Mouse (Mus musculus) forebrain, embryonic 15.5 days (tissue): ENCODE measurements around the gene Pyroxd2. TPM values are rescaled to one million over a fixed set of nuclear protein-coding genes. Genes with fewer than 3 reads are reported as not detected.
A peak's percentile ranks its signal among the peaks of the same experiment; 100 is the strongest.

Experiments
- ATAC-seq: fragments of 200-750 bp; cut with Nextera tagmentation; replicated peaks from 2 replicates; pipeline ENCODE4 v1.8.0; 2017; ENCODE audit warnings: mild to moderate bottlenecking, moderate TSS enrichment, moderate library complexity
- H3K27ac ChIP-seq: fragments of 300-500 bp; sonication (generic); replicated peaks from 2 replicates; pipeline ENCODE4 v1.5.1; 2015; ENCODE audit warnings: mild to moderate bottlenecking, inconsistent platforms
- H3K27me3 ChIP-seq: fragments of 300-500 bp; sonication (generic); 2 replicates; pipeline ENCODE4 v1.6.1; 2015; ENCODE audit warnings: inconsistent platforms
- H3K36me3 ChIP-seq: fragments of 300-500 bp; sonication (generic); 2 replicates; pipeline ENCODE4 v1.6.1; 2015; ENCODE audit warnings: mild to moderate bottlenecking, inconsistent platforms
- H3K4me1 ChIP-seq: fragments of 300-500 bp; sonication (generic); 2 replicates; pipeline ENCODE4 v1.6.1; 2015; ENCODE audit warnings: inconsistent platforms
- H3K4me2 ChIP-seq: fragments of 300-500 bp; sonication (generic); replicated peaks from 2 replicates; pipeline ENCODE4 v1.6.1; 2015; ENCODE audit warnings: mild to moderate bottlenecking, inconsistent platforms
- H3K4me3 ChIP-seq: fragments of 300-500 bp; sonication (generic); 2 replicates; pipeline ENCODE4 v1.5.1; 2015; ENCODE audit warnings: mild to moderate bottlenecking, inconsistent platforms
- H3K9ac ChIP-seq: fragments of 300-500 bp; sonication (generic); replicated peaks from 2 replicates; pipeline ENCODE4 v1.6.1; 2015; ENCODE audit warnings: mild to moderate bottlenecking, inconsistent platforms
- H3K9me3 ChIP-seq: fragments of 300-500 bp; sonication (generic); 2 replicates; pipeline ENCODE4 v1.6.1; 2016; ENCODE audit warnings: inconsistent platforms
- WGBS: fragments of 180-500 bp; shearing (Covaris S2); methylation state at CpG from one replicate; pipeline ENCODE4 v1.1.7; 2015; ENCODE audit warnings: mixed read lengths; 5-methylcytosine and 5-hydroxymethylcytosine counted together
- polyA plus RNA-seq: library from polyadenylated mRNA; unstranded; fragments of >200 nt; fragmentation: Nextera tagmentation; extraction: Ambion mirVana; gene quantifications from 2 replicates; pipeline ENCODE4 v1.2.1, GENCODE M21; 2015

The Pyroxd2 gene
- polyA plus RNA-seq, 1 experiment from 2014 or later = 2.0 TPM

- no peaks in the 10 kb centered on the region for H3K9me3 ChIP-seq
These were observed 8.4 kb downstream of the Pyroxd2 start for GRCm38 (mm10) chr19:42744162-42744586.

GRCm38 (mm10) chr19:42743261-42743660 lies 9.3 kb downstream of the Pyroxd2 start:
- Histone ChIP-seq H3K4me3 (no peak overlapping the region), H3K36me3 (no peaks in the 10 kb centered on the region), H3K4me1 (peaks cover 14% of the 10 kb centered on the region; the same call in 1 of the 2 replicates), H3K27ac (no peak overlapping the region), H3K9ac (no peak overlapping the region), H3K9me3 (no peaks in the 10 kb centered on the region), H3K27me3 (no peaks in the 10 kb centered on the region), H3K4me2 (no peak overlapping the region)
- 0 out of 2 replicates have a peak, but pooled peaks have one; percentile 14 for ATAC-seq
- 43% methylated on average over 16 of the region's 16 CpGs for WGBS

More at GRCm38 (mm10) chr19:42744162-42744586, 8.4 kb downstream of the Pyroxd2 start:
- Histone ChIP-seq H3K4me1 (peaks cover 14% of the 10 kb centered on the region; the same call in 1 of the 2 replicates), H3K27me3 (no peaks in the 10 kb centered on the region), H3K9ac (no peak overlapping the region), H3K4me2 (no peak overlapping the region), H3K4me3 (no peak overlapping the region), H3K36me3 (no peaks in the 10 kb centered on the region), H3K27ac (no peak overlapping the region)
- 26% methylated on average over 4 of the region's 4 CpGs for WGBS
- ATAC-seq = peak; percentile 78

GRCm38 (mm10) chr19:42741884-42742283 lies 10.7 kb downstream of the Pyroxd2 start:
- WGBS = 75% methylated on average over 14 of the region's 14 CpGs
- H3K4me1 ChIP-seq = peaks cover 14% of the 10 kb centered on the region; the same call in 1 of the 2 replicates

GRCm38 (mm10) chr19:42740163-42740899 lies 12.2 kb downstream of the Pyroxd2 start:
- Histone ChIP-seq H3K4me3 (no peak overlapping the region), H3K4me2 (no peak overlapping the region), H3K9ac (no peak overlapping the region), H3K36me3 (no peaks in the 10 kb centered on the region), H3K9me3 (no peaks in the 10 kb centered on the region), H3K27ac (no peak overlapping the region), H3K4me1 (peaks cover 14% of the 10 kb centered on the region; the same call in 1 of the 2 replicates), H3K27me3 (no peaks in the 10 kb centered on the region)
- ATAC-seq = no peak
- WGBS = 88% methylated on average over 8 of the region's 8 CpGs

More at GRCm38 (mm10) chr19:42741884-42742283, 10.7 kb downstream of the Pyroxd2 start:
- Histone ChIP-seq H3K9me3 (no peaks in the 10 kb centered on the region), H3K36me3 (no peaks in the 10 kb centered on the region), H3K9ac (no peak overlapping the region), H3K4me3 (no peak overlapping the region), H3K27ac (no peak overlapping the region), H3K27me3 (no peaks in the 10 kb centered on the region), H3K4me2 (no peak overlapping the region)
- no peak for ATAC-seq

GRCm38 (mm10) chr19:42739734-42740133 lies 12.8 kb downstream of the Pyroxd2 start:
- Histone ChIP-seq H3K9ac (no peak overlapping the region), H3K4me1 (peaks cover 12% of the 10 kb centered on the region; the same call in 1 of the 2 replicates), H3K4me3 (no peak overlapping the region), H3K4me2 (no peak overlapping the region), H3K36me3 (no peaks in the 10 kb centered on the region), H3K27ac (no peak overlapping the region), H3K27me3 (no peaks in the 10 kb centered on the region), H3K9me3 (no peaks in the 10 kb centered on the region)
- 92% methylated on average over 6 of the region's 6 CpGs for WGBS
- no peak for ATAC-seq

- Histone ChIP-seq H3K4me3 (no peak overlapping the region), H3K27ac (no peak overlapping the region), H3K27me3 (no peaks in the 10 kb centered on the region), H3K9ac (no peak overlapping the region), H3K9me3 (no peaks in the 10 kb centered on the region), H3K4me1 (no peaks in the 10 kb centered on the region), H3K4me2 (no peak overlapping the region), H3K36me3 (no peaks in the 10 kb centered on the region)
- WGBS = 68% methylated on average over 9 of the region's 9 CpGs
- no peak for ATAC-seq
These were observed 14.8 kb downstream of the Pyroxd2 start for GRCm38 (mm10) chr19:42737753-42738152.

GRCm38 (mm10) chr19:42734982-42735381 lies 17.6 kb downstream of the Pyroxd2 start:
- H3K36me3 ChIP-seq = no peaks in the 10 kb centered on the region
- no peaks in the 10 kb centered on the region for H3K9me3 ChIP-seq
- H3K9ac ChIP-seq = no peak overlapping the region
- ATAC-seq = no peak
- no peak overlapping the region for H3K4me3 ChIP-seq
- no peaks in the 10 kb centered on the region for H3K27me3 ChIP-seq
- no peak overlapping the region for H3K27ac ChIP-seq
- no peaks in the 10 kb centered on the region for H3K4me1 ChIP-seq
- WGBS = 84% methylated on average over 5 of the region's 5 CpGs
- no peak overlapping the region for H3K4me2 ChIP-seq

GRCm38 (mm10) chr19:42727424-42727823 lies 25.2 kb downstream of the Pyroxd2 start:
- no peaks in the 10 kb centered on the region for H3K9me3 ChIP-seq
- no peak for ATAC-seq
- H3K36me3 ChIP-seq = no peaks in the 10 kb centered on the region
- 0 out of 2 replicates have a peak, but pooled peaks cover under 1% of the 10 kb centered on the region for H3K4me1 ChIP-seq
- H3K4me2 ChIP-seq = no peak overlapping the region
- H3K9ac ChIP-seq = no peak overlapping the region
- H3K4me3 ChIP-seq = no peak overlapping the region
- H3K27ac ChIP-seq = no peak overlapping the region
- H3K27me3 ChIP-seq = no peaks in the 10 kb centered on the region
- WGBS = 91% methylated on average over 4 of the region's 4 CpGs

GRCm38 (mm10) chr19:42726766-42727165 lies 25.8 kb downstream of the Pyroxd2 start:
- no peak overlapping the region for H3K27ac ChIP-seq
- no peaks in the 10 kb centered on the region for H3K36me3 ChIP-seq
- H3K27me3 ChIP-seq = no peaks in the 10 kb centered on the region
- 90% methylated on average over 10 of the region's 10 CpGs for WGBS
- H3K9ac ChIP-seq = no peak overlapping the region
- no peak for ATAC-seq
- no peak overlapping the region for H3K4me3 ChIP-seq
- H3K4me1 ChIP-seq = 0 out of 2 replicates have a peak, but pooled peaks cover 2% of the 10 kb centered on the region
- H3K4me2 ChIP-seq = no peak overlapping the region
- no peaks in the 10 kb centered on the region for H3K9me3 ChIP-seq

- 0 out of 2 replicates have a peak, but pooled peaks cover 2% of the 10 kb centered on the region for H3K4me1 ChIP-seq
- no peaks in the 10 kb centered on the region for H3K27me3 ChIP-seq
- 91% methylated on average over 3 of the region's 3 CpGs for WGBS
- no peak overlapping the region for H3K4me2 ChIP-seq
- no peaks in the 10 kb centered on the region for H3K9me3 ChIP-seq
- no peak overlapping the region for H3K27ac ChIP-seq
- no peak overlapping the region for H3K4me3 ChIP-seq
- no peaks in the 10 kb centered on the region for H3K36me3 ChIP-seq
- no peak for ATAC-seq
- no peak overlapping the region for H3K9ac ChIP-seq
These were observed 26.6 kb downstream of the Pyroxd2 start for GRCm38 (mm10) chr19:42725973-42726350.

- Histone ChIP-seq H3K27me3 (no peaks in the 10 kb centered on the region), H3K9ac (no peak overlapping the region), H3K27ac (no peak overlapping the region), H3K4me2 (no peak overlapping the region), H3K4me1 (0 out of 2 replicates have a peak, but pooled peaks cover 2% of the 10 kb centered on the region), H3K36me3 (no peaks in the 10 kb centered on the region), H3K9me3 (no peaks in the 10 kb centered on the region), H3K4me3 (no peak overlapping the region)
- no peak for ATAC-seq
- 85% methylated on average over 16 of the region's 16 CpGs for WGBS
These were observed 27.3 kb downstream of the Pyroxd2 start for GRCm38 (mm10) chr19:42725056-42725972.

- no peak for ATAC-seq
- Histone ChIP-seq H3K4me2 (no peak overlapping the region), H3K9me3 (no peaks in the 10 kb centered on the region), H3K27ac (no peak overlapping the region), H3K9ac (no peak overlapping the region), H3K36me3 (no peaks in the 10 kb centered on the region), H3K4me1 (peaks cover 2% of the 10 kb centered on the region; the same call in 1 of the 2 replicates), H3K4me3 (no peak overlapping the region), H3K27me3 (no peaks in the 10 kb centered on the region)
- 77% methylated on average over 6 of the region's 6 CpGs for WGBS
These were observed 29.3 kb downstream of the Pyroxd2 start for GRCm38 (mm10) chr19:42723302-42723701.
